Mouse (Mus musculus): ENCODE measurements around the gene Cox6b2.
A peak's percentile ranks its signal among the peaks of the same experiment; 100 is the strongest.
"Not testable (repeated sequence)": the region's sequence is repeated elsewhere in the genome, so short reads cannot be mapped to it uniquely, and the experiment has no call there.

Gene Cox6b2

DNA sequence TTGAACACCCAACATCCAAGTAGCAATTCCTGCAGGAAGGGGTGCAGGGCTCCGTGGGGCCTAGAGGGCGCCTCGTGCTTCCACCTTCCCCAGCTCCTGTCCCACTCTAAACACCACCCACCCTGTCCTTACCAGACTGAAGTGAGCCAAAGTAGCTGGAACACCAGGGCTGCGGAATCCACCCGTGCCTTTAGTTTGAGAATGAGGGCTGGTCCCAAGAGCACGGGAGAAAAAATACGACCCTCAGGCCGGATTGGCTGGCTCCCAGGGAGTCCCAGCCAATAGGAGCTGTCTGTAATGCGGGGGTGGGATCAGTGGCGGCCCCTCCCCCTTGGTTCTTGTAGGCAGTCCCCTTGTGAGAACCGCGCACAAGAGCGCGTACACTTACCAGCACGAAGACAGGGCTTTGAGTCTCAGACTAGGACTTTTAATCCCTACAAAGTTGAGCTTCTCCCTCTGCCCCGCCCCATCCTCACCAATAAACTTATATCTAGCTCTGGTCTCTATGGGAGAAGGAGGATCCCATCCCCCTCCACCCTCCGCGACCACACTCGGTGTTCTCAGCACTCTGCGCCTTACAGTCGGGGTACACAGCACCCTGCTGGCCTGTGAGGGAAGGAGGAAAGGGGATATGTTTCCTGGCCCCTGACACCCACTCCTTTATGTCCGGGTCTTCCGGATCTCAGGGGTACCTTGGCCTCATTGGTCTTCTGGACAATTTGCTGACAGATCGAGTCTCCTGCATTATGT, at the start of gene Cox6b2:
TSS of gene Cox6b2 (minus strand) at position 274 of the 750 bp plus-strand sequence.
- no peak for DNase-seq

DNA sequence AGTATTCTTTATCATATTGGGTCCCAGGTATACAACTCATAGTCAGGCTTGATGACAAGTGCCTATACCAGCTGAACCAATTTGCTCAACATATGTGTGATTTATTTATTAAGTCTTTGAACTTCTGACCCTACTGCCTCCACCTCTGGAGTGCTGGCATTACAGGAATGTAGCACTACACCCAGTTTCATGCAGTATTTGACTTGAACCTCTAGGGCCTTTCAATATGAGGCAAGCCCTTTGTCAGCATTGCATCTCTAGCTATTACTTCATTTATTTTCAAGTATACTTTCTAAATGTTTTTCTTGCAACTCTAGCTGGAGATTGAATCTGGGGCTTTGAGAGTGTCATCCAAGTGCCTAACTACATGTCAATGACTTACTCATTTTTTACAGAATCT, 49.4 kb upstream of the Cox6b2 start:
- no peak for DNase-seq

DNA sequence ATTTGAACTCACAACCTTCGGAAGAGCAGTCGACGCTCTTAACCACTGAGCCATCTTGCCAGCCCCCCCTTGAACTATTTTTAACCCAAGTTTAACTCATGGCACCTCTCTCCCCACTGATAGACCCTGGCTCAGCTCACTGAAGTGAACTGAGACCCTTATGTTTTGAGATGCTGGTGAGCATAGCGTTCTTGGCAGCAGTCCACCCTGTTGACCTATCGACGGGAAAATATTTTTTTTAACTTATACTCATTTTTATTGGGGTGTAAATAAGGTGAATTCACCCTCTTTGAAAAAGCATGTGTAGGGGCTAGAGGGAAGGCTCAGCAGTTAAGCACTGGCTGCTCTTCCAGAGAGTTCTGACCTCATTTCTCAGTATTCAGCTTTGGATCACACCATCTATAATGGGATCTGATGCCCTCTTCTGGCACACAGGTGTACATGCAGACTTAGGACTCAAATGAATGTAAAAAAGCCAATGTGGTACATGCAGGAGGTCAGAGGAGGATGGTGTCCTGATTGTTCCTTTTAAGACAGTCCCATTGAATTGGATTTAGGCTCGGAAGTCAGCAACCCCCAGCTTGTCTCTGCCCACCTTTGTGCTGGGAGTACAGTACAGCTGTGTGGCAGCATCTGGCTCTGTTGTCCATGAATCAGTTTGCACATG, 43.0 kb upstream of the Cox6b2 start:
- DNase-seq, result no peak

DNA sequence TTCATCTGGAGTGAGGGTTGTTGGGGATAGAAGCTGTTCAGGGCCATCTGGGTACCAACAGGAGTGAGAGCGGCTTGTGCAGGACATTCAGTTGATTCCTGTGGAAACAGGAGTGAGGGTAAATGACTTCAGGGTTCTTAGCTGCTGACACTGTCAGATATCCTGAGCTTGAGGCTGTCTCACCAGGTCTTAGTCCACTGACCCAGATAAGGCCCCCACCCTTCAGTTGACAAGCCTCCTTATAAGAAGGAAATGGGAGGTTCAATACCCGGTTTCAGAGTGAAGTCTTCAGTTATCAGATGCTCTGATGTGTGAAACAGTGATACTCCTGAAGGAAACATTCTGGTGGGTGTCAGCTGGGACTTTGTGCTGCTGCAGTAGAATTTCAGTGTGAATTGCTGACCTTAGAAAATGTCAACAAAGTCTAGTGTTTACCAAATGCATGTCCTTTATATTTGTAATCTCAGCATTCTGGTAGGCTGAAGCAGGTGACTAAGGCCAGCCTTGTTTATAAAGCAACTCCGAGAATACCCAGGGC, 41.8 kb upstream of the Cox6b2 start:
- DNase-seq, result no peak

DNA sequence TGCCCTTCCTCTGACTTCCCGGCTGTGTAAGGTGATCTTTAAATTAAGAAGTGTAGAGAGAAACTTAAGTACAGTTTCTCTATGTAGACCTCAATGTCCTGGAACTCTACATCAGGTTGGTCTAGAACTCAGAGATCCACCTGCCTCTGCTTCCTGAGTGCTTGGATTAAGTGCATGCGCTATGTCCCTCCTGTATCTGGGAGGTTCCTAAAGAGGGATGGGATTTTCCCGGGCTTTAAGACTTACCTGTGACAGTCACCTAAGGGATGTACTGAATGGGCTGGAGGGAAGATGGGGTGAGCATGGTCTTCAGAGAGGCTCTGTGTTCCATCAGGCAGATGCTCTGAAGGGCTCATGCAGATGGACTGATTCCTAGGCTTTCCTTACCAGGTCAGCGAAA, 40.8 kb upstream of the Cox6b2 start:
- no peak for DNase-seq

DNA sequence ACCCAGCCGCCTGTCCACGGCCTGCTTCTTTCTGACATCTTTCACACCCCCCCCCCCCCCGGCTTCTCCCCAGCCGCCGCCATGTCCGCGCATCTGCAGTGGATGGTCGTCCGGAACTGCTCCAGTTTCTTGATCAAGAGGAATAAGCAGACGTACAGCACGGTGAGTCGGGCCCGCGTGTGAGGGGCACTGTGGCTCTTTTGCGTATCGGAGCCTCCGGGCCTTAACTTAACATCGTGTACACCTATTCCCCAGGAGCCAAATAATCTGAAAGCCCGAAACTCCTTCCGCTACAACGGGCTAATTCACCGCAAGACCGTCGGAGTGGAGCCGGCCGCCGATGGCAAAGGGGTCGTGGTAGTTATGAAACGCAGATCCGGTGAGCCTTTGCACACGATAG, 40.4 kb upstream of the Cox6b2 start:
- DNase-seq, result not testable (repeated sequence)

DNA sequence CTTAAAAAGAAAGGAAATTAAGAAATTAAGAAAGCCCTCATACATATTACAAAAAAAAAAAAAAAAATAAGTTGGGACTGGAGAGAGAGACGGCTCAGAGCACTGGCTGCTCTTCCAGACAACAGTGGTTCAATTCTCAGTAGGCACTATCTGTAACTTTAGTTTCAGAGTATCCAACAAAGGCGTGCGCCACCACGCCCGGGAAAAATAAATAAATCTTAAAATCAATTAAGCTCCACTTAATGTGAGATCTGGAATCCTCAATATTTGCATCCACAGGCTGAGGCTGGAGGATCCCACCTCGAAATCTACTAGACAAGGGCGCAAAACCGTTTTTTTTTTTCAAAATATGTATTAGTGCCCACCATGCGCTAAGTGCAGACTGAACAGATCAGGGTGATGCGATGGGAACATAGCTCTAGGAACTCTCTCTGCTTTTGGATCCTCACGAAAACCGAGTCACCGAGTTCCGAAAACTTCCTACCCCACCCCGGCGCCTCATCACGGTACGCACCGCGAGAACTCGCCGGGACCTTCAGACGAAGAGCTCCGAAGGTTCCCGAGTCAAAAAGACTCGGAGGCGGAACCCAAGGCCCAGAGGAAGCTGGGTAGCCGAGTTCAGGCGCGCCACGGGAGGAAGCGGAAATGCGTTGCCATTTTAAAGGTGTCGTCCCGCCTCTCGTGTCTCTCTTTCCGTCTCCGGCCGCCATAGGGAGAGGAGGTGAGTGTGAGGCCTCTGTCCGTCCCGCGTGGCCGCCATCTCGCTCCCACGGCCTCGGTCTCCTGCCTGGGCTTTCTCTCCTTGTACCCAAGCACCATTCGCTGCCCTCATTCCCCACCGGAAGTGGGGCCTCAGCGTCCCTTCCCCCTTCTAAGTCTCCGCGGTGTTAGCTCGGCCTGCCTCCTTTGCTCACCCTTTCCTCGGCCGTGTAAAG, 39.7 kb upstream of the Cox6b2 start, which contains the start of gene Rpl28:
TSS of gene Rpl28 (plus strand) at position 597 of the 935 bp plus-strand sequence.
- DNase-seq, result peak; percentile 90

DNA sequence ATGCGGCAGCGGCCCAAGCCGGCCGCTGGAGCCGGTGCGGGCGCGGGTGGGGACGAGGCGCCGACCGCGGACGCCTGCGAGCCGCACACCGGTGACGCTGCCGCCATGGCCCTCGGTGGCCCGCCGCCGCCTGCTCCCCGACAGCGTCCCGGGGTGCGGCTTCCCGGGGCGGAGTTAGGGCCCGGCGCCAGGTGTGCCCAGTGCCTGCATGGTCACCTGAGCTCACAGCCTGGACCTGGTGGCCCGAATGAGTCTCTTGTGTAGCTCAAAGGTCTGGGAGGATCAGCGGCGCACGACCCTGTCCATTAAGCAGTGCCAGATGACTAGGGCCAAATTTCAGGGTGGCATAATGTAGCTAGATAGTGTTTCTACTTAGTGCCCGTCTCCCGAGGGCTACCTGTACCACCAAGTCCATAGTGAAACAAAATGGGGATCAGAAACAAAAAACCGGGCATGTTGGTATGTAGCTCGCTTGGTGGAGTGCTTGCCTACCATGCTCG, 36.6 kb upstream of the Cox6b2 start, which contains the start of gene Tmem238:
TSS of gene Tmem238 (minus strand) at position 221 of the 500 bp plus-strand sequence.
- DNase-seq, result peak; percentile 76

DNA sequence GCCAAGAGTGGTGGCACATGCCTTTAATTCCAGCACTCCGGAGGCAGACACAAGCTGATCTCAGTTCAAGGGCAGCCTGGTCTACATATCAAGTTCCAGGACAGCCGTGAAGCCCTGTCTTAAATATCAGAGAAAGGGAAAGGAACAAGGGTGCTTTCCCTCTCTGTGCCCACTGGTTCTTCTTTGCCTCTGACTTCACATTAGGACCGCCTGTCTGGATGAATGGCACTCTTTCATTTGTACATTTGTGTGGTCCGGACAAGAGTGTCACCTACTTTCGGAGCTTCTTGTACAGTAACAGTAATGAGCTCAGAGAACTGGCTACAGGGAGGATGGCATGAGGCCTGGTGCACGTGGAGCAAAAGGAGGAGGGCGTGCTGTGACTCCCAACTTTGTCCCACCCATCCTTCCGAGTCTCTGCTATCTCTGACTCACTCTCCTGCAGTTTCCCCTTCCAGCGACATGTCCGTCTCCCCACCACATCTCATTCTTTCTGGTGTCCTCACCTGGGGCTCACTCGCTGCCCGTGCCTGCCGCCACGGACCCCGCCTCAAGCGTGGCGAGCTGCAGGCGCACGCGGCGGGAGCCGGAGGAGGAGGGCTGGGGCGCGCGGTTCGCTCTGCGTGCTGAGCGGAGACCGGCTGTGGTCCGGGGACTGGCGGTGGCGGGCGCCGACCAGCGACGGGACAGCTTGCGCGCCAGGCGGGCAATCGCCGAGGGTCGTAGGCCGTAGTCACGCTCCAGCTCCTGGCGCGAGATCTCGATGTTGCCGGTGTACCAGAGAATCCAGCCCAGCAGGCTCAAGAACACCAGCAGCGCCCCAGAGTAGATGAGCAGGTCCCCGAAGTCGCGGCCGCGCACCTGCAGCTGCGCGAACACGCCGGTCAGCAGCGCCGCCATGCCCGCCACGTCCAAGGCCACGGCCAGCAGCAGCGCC, 35.9 kb upstream of the Cox6b2 start:
- peak; percentile 53 for DNase-seq

DNA sequence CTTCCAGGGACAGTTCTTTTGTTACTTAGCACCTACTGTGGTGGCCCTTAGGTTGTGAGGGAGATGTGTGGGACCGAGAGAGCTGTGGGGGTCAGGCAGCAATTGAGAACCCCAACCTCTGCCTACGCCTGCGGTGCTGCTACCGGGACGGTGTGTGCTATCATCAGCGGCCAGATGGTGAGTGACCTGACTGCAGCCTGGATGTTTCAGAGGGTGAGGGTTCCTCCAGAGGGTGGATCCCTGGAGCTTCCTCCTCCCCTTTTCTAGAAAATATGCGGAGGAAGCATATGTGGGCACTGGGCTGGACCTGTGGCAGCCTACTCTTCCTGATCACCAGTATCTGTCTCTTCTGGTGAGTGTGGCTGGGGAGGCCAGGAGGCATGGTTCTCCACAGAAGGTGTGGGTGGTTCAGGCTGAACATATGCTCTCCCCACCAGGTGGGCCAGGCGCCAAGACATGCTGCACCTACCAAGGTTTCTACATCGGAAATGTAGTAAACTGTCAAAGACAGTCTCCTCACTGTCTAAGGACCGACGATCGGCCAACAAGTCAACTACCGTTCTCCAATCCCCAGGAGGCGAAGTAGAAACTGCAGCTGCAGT, 30.9 kb upstream of the Cox6b2 start:
- DNase-seq, result peak; percentile 70

DNA sequence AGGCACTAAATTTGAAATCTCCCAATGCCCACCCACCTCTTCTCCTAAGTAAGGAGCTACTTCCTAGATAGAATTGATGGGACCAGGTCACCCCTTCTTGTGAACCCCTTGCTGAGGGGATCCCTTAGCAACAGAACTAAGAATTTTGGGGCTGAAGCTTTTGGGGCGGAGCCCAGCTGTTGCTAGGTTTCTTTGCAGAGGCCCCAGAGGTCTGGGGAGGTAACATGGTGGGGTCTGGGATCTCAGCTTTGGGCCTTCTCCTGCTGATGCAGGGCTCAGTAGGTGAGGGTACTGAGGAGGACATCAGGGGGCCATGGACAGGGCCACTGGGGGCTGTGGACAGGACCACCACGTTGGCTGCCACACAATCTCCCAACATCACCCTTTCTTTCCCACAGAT, 29.9 kb upstream of the Cox6b2 start, which contains the start of the genes Il11 and Tmem190:
TSS of gene Il11 (minus strand) at position 101 of the 400 bp plus-strand sequence.
TSS of gene Tmem190 (plus strand) at position 179 of the 400 bp plus-strand sequence.
- DNase-seq, result no peak

DNA sequence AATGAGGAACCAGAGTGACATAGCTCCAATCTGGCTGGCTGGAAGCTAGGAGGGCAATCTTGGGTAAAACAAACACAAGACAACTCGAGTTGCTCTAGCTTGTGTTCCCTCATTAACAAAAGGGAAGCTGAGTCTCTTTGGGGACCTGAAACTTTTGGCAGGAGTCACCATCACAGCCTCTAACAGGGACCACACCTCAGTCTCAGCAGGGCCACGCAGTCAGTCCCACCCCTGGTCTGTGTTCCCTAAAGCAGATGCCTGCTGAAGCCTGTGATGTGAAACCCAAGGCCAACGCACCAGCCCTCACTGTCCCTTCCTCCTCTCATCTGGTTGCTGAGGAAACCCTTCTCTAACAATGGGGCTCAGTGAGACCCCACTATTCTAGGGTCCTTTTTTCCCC, 29.2 kb upstream of the Cox6b2 start:
- DNase-seq, result no peak

DNA sequence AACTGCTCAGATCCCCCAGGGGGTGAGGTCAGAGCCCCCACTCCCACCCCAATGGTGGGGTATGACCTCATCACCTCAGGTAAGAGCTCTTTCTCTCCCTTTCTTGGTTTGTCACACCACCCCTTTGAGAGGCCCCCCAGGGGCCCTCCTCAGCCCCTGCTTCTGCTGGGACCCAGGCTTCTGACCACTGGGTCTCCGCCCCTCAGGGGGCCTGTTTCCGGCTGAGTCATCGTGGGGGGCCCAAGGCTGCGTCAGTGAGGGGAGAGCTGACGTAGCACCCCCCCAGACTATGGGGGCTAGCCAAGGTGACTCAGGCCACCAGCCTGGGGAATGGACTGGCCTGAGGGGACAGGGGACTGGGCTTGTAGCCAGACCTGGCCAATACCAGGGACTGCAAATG, 27.0 kb upstream of the Cox6b2 start:
- no peak for DNase-seq

DNA sequence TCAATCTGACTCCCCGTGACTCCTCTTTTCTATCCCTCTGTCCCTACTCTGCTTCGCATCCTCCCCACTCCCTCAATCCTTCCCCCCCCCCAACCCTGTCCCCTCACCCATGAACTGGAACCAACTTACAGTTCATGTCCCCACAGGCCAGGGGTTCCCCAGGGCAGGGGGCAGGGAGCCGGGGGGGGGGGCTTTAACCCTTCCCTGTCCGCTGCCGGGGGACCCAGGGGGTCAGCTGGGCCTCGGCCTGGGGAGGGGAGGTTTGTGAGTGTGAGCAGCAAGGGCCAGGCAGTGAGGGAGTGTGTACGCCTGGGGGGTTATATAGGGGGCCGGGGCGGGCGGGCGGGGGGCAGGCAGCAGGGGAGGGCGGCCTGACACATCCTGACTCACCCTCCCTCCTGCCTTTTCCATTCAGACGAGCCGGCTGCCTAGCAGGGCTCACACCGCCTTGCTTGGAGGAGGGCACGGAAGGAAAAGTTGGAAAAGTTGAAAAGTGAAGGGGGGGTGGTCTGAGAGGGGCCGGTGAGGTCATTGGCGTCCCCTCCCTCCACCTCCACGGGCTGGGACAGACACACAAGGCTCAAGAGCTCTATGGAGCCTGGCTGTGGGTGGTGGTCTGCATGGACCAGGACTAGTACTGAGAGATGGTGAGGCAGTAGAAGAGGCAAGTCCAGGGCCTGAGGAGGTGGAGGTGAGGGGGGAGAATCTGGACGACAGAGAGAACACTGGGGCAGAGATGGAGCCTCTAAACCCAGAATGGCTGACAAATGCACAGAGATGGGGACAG, 25.1 kb upstream of the Cox6b2 start:
- DNase-seq, result no peak

DNA sequence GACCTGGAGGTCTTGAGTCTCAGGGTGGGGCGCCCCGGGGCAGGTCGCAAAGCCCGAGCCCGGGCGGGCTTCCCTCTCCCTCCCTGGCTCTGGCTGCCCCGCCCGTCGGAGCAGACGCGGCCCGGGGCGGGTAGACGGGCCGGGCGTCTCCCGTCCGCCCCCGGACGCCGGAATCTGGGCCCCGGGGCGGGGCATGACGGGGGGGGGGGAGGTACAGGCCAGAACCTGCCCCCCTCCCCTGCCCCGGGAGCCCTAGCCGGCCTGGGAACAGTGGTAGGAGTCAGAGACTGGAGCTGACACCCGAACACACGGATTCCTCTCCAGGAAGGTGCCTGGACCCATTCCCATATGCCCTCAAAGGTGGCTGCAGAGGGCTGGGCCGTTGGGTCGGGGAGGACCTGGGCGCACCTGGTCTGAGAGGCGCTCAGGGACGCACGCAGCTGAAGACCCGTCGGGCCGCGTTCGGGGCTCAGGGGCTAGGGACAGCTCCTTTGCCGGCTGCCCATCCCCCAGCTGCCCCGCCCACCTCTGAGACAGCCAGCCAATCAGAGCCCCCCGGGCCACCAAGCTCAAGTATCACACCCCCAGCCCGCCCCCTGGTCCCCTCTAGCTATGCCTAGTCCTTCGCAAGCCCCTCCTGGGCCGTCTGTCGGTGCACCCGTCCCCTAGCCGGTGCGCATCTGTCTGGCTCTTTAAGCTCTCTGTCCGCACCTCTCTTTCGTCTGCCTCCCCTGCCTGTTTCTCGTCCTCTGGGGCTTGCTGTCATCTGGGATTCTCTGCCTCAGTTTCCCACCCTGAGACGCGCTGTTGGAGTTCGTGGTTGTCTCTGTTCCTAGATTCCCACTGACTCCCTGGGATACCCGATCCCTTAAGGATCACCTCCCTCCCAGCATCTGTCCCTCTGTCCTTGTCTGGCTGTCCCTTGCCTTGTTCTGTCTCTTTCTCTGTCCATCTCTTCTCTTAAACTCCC, 24.3 kb upstream of the Cox6b2 start:
- DNase-seq, result no peak

DNA sequence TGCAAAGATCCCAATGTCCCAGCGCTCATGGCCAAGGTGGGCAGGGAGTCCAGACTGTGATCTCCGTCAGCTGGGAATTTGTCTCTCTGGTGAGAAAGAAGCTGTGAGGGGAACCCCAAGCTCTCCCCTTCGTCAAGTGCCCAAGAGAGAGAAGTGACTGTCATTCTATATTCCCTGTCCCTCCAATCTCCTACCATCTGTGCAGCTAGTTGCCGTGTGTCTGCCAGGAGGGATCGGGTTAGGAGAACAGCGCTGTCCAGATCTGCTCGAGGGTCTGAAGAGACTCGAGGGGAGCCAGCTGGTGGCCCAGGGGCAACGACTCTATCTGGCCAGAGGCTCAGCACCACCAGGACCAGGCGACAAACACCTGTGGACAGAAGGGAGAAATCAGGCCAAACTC, 23.2 kb upstream of the Cox6b2 start:
- DNase-seq, result no peak

DNA sequence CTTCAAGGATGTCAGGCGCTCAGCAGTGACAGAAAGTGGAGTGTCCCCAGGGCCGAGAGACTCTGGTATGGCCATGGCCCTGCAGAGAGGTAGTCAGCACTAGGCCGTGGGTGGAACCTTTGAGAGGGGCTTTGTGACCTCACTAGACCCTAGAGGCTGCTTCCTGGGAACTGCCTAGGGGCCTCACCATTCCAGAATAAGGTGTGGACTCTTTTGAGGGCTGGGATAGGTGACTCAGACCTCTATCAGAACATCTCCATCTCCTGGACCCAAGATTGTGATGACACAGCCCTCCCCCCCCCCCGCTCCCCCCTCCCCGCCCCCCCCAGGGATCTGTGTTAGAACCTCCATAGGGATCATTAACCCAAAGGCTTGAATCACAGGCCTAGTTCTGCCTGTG, 18.3 kb upstream of the Cox6b2 start, which contains the start of gene Fam71e2:
TSS of gene Fam71e2 (minus strand) at position 101 of the 400 bp plus-strand sequence.
- DNase-seq, result no peak

DNA sequence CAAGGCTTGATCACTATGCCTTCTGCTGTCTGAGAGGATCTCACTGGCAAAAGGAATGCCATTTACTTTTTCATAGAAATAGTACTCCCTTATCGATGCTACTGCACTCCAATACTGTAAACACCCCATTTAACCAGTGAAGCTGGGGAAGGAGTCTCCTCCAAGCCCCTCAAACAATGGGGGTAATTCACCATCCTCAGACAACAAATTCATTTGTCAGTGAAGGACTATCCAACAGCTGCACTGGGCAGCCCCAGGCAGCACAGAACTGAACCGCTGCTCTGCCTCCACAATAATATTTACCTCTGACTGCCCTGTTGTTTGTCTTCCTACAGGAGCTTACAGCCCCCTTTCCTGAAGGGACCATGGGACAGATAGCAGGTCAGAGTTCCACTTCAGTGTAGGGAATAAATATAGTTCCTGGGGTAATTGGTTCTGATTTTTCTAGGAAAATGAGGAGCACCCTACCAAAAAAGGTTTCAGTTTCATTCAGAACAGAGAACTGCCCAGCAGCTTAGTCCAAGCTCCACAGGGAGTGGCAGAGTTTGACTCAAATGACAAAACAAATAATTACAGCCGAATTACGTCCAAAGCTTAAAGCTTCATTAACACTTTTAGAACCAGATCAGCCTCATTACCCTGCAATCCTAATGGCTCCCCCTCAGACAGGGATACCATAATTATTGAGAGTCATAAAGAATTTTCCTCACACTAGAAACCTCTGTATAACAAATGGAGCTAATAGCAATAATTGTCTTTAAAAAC, 12.2 kb upstream of the Cox6b2 start:
- DNase-seq, result no peak

All from cerebellum, adult 11 months (tissue).